Mouse (Mus musculus) frontal cortex, postnatal 14 days (tissue): ENCODE results near the gene Lrig3.

Experiments
- DNase-seq, 2 experiments: peaks; one replicate each; pipeline ENCODE4 v3.0.0; 2022; ENCODE audit warnings: low spot score in 2 of 2

The Lrig3 gene

DNA sequence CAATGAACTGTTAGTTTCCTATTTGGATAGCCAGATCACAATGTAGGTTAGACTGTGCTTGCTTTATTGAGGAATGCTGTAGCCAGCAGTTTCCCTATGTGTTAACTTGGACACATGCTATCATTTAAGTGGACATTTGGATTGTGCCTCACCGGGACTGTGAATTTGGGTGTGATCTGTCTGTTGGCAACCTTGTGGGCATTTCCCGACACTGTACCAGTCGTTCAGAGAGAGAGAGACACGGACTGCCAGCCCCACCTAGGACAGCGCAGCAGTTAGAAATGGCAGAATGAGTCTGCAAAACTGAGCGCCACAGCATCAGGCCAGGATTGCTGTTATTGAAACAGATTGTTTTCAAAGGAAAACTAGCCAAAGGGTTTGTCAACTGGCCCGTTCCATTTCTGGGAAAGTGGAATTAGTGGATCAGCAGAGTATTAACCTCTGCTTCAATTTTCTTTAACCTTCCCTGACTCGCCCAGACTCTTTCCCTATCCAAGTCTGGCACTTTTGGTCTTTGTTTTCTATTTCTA, 35.0 kb downstream of the Lrig3 start:
- DNase-seq, result no peak

DNA sequence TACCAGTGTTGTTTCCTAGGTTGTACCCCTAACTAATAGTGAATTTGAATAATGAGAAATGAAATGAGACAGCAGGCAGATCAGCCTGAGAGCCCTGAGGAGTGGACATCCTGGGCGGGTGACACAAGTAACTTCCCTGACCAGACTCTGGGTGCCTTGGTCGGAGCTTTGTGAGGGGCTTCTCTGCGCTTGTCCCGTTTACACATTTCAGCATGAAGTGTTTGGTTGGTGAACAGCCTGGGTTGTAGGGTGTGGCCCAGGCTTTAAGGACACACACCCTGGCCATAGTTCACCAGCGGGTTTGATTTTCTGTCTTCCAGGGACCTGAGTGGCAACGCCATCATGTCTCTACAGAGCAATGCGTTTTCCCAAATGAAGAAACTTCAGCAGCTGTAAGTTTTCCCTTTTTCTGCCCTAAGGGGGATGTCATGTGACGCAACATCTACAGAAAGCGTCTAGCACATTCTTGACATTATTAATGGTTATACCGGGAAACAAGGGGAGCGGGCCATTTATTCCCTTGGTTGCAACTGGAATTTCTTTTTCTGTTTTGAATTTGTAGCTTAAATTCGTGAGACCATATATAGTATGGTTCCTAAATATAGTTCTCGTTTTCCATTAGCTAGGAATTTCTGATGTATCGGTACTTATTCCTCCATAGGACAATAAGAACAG, 36.2 kb downstream of the Lrig3 start:
- DNase-seq, result no peak

DNA sequence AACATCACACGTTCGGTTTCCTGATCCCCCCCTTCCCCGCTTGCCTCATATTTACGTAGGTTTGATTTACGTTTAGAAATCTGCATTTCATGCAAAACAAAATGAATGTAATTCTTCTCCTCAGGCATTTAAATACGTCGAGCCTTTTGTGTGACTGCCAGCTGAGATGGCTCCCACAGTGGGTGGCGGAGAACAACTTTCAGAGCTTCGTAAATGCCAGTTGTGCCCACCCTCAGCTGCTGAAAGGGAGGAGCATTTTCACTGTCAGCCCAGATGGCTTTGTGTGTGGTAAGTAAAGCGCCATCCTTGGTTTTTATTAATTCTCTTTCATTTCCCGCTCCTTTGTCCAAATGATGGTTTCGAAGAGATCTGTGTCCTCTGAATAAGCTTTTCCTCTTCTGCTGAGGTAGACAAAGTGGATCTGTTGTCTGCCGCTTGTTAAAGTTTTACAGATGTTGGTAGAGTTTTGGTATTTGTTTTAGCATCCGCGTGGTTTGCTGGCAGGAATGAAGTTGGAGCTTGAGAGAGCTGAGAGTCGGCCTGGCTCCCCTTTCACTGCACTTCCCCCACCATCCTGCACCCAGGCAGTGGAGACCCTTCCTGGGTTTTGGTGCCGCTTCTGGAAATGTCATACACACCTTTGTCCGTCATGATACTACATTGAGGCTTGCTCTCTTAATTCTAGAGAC, 37.0 kb downstream of the Lrig3 start:
- peak in 1 of 2 experiments; percentile 29 for DNase-seq

DNA sequence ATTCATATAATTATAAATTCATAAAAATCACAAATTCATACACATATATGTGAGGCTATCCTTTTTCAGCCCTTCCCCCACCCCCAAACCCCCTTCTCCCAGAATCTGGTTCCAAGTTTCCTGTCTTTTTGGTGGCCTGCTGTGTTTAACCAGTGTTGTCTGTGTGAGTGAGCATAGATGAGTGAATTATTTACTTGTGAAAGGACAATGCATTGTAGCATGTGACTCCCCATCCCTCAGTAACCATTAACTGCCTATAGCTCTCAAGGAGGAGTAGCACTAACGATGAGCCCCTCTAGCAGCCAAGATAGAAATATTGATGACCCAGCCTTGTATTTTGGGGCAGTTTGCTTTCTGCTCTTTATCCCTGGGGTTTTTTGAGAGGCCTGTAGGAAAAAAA, 37.9 kb downstream of the Lrig3 start:
- DNase-seq, result no peak

DNA sequence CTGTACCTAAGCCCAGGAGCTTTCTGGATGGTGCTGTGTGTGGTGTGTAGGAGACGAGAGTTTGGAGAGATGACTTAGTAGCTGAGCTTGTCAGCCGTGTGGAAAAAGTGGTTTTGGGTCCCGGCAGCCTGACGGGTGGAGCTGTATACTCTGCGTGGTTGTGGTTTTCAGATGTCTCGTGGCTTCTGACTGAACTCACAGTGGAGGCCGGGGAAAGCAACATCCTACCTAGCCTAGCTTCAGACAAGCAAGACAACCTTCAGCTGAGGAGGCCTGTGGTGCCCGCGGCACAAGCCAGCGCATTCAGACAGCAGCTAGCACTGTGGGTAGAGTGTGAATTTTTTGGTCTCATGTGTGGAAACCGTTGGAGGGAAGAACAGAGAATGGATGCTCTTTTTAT, 47.7 kb downstream of the Lrig3 start:
- no peak for DNase-seq

DNA sequence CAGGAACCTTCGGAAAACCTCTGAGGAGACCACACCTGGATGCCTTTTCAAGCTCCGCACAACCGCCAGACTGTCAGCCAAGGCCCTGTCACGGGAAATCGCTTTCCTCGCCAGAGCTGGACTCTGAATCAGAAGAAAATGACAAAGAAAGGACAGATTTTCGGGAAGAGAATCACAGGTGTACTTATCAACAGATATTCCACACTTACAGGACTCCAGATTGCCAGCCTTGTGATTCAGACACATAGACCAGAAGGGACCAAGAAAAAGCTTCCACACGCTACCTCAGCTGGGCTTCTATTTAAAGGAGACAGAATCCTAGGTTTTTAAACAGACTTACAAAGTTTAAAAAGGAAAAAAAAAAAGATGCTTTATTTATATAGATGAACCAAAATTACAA, 48.7 kb downstream of the Lrig3 start:
- DNase-seq, result no peak

DNA sequence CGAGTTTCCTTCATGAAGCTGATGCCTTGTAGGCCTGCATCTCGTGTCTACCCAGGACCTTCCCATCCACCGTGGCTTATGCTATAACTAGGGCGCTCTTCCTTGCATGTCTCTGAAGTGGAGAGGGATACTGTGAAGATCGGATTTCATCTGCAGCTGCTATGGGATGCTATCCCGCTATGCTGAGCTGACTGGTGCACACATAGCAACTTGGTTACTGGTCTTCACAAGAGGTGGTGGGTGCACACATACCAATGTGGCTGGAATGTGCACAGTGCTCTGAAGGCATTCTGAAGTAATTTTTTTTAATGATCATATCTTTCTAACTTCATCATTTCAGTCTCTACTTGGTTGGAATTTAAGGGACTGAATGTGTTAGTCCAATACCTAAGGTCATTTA, 49.7 kb downstream of the Lrig3 start:
- DNase-seq, result no peak

DNA sequence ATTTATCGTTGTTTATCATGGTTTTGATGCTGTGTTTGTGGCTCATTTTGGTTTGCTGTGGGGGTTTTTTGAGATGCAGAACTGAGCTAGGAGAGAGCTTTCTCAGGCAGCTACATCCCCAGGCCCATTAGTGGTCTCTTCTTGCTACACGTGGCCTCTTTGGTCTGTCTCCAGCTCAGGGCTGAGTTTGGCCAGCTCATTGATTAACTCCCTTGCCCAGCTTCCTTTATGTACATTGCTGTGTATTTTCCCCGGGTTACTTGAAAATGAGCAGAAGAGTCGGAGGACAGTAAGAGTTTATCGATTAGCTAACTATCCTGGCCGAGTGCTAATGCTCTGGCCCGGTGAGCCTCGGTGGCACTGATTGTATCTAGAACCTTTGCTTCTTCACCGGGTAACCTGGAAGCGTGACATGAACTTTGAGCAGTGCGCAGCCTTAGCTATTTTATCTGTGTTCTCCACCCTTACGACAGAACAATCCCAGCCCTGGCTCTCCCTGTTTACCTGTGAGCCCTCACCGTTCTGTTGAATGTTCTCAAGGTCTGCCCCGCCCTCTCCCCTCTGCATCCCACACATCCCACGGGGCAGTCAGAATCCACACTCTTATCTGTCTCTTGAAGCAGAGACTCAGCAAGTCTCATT, 53.5 kb downstream of the Lrig3 start:
- no peak for DNase-seq

DNA sequence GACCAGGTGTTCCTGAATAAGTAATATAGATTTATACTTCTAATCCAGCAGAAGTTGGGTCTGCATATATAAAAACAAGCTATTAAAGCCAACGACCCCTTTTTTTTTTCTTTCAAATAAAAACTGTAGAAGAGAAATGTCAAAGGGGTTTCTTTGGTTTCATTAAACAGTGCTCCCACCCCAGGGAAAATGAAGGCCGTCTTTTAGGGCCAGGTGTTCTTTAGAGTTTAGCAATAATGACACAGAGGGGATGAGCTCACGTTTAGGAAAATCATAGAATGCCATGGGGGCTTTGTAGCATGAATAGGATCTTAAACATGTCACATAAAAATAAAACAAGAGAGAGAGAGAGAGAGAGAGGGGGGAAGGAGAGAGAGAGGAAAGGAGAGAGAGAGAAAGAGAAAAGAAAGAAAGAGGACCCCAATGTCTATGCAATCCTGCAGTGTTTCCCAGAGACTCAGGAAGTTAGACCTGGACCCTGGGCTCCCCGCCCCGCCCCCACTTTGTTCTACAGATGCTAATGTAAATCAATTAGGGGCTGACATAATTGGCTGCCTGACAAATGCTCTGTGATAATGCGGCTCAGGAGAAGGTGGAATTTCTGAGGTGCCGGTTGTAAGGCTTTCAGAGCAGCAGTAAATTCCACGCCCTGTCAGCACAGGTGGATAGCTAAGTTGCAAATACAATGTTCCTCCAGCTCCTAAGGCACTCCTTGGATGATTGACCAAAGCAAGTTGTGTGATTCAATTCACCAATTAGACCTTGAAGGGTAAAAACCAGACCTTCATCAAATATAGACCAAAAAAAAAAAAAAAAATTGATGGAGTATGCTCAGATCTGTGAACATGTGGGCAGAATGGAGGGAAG, 62.8 kb downstream of the Lrig3 start:
- DNase-seq, result no peak

DNA sequence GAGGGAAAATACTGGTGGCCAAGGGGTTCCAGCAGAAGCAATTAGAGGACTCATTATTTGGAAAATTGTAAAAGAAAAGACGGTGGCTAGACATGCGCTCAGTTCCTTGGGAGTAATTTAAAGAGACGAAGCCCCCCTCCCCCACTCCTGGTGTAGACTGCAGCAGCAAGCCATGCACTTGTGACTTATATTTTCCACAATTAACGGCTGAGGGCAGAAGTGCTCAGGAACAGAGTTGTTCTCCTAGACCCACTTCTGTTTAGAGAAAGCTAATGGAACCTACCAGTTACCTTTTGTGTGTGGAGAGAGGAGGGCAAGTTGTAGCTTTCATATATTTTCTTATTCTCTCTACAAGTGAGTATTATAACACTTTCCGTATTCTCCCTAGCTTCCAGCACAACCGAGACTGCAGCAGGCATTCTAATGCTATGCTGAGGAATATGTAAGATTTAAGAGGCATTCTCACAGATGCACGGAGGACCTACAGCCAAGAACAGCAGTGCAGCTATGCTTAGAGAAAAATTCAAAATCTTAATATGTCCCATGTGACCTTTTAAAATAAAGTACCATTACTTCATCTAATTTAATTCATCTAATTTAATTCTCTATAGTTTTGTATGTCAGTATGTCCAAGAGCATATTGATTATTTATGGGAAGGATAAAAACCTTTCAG, 63.6 kb downstream of the Lrig3 start:
- no peak for DNase-seq

DNA sequence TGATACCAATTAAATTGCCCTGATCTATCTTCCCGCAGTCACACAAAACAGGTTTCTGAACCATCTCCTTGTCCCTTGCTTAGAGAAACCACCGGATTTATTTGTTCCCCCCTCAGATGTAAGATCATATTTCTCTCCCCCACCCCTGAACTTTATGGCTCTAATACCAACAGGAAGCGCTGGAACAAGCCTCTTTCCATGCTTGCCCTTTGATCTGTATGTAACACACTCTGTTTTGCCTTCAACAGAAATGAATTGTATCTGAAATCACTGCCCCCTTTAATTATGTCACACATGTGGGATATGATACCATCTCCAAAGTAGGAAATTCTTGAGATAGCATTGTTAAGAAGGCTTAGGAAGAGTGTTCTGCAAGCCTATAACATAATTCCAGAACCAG, 90.9 kb downstream of the Lrig3 start:
- no peak for DNase-seq

DNA sequence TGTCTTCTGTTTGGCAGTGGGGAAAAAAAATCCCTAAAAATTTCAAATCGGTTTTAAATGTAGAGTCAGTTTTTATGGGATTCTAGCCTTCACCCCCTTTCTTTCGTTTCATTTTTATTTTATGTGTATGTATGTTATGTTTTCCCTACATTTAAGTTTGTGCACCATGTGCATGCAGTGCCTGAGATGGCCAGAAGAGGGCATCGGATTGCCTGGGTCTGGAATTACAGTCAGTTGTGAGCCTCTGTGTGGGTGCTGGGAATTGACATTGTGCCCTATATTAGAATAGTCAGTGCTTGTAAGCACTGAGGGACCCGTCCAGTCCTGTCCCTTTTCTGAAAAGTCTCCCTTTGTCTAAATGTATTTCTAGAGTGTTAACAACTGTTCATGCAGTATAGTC, 96.8 kb downstream of the Lrig3 start:
- DNase-seq, result no peak
